Comparison of ENCODE assay signal across 13 mouse cellular contexts in the genomic region with DNA sequence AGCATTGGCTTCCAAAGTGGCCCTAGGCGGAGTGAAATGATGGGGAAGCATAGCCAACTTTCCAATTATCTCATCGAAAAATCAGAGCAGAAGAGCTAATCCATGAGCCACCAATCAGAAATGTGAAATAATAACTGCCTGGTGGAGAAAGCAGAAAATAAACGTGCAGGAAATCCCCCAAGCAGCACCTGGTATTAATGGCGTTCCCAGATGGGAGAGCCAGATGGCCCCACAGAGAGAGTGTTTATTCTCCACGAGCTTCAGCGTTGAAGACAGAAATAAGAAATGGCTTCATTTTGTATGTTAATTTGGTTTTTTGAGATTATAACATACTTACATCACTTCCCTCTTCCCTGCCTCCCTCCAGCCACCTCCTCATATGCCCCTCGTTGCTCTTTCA. TPM values are rescaled to one million over a fixed set of nuclear protein-coding genes. Genes with fewer than 3 reads are reported as not detected.
DNase-seq lines count a peak whose midpoint lies in the region; ATAC-seq lines count a peak whose summit lies in the region.
"Had no signal": no experiment of that assay in that cellular context is flagged by ENCODE, and none has a peak within 500 bp of the region (broad histone marks: within the 10 kb centered on the region; RNA-seq: fewer than 3 reads in every experiment).

No protein-coding gene starts in this region.

- H3K27ac ChIP-seq in embryonic facial prominence, embryonic 14.5 days (replicated peaks; ENCODE audit: low read depth, low read length): no peak overlapping the region
- no peak overlapping the region for H3K27ac ChIP-seq in embryonic facial prominence, embryonic 10.5 days (replicated peaks)
- H3K27ac ChIP-seq in neural tube, embryonic 15.5 days (replicated peaks): 0 out of 2 replicates have a peak overlapping the region, but pooled peaks have one; percentile 37
- H3K27ac ChIP-seq in midbrain, embryonic 15.5 days: no peak overlapping the region
- H3K27ac ChIP-seq: heart, embryonic 15.5 days; neural tube, embryonic 12.5 days had no signal

- no peaks in the 10 kb centered on the region for H3K4me1 ChIP-seq in embryonic facial prominence, embryonic 14.5 days (ENCODE audit: control insufficient read depth, insufficient read depth, low read length)
- no peaks in the 10 kb centered on the region for H3K4me1 ChIP-seq in embryonic facial prominence, embryonic 10.5 days
- H3K4me1 ChIP-seq in neural tube, embryonic 15.5 days: peaks cover 6% of the 10 kb centered on the region; the same call in 1 of the 2 replicates
- no peaks in the 10 kb centered on the region for H3K4me1 ChIP-seq in midbrain, embryonic 15.5 days
- H3K4me1 ChIP-seq: neural tube, embryonic 12.5 days had no signal

- no peak; the same call in 1 of the 2 replicates for ATAC-seq in embryonic facial prominence, embryonic 14.5 days (ENCODE audit: low read depth)
- ATAC-seq in neural tube, embryonic 15.5 days (ENCODE audit: low FRiP score): peak; percentile 47; the same call in 1 of the 2 replicates
- ATAC-seq in midbrain, embryonic 15.5 days (replicated peaks): no peak
- ATAC-seq: inflammation-experienced regulatory T-cells, adult 6 months had no signal

- no peak overlapping the region for H3K4me2 ChIP-seq in embryonic facial prominence, embryonic 14.5 days (ENCODE audit: low read depth, low read length)
- no peak overlapping the region for H3K4me2 ChIP-seq in neural tube, embryonic 15.5 days
- H3K4me2 ChIP-seq in midbrain, embryonic 15.5 days: no peak overlapping the region
- H3K4me2 ChIP-seq: heart, embryonic 15.5 days; neural tube, embryonic 12.5 days had no signal

- no peaks in the 10 kb centered on the region for H3K36me3 ChIP-seq in embryonic facial prominence, embryonic 14.5 days (ENCODE audit: control insufficient read depth, insufficient read depth, low read length)
- no peaks in the 10 kb centered on the region for H3K36me3 ChIP-seq in embryonic facial prominence, embryonic 10.5 days (replicated peaks)
- H3K36me3 ChIP-seq in neural tube, embryonic 15.5 days: no peaks in the 10 kb centered on the region
- no peaks in the 10 kb centered on the region for H3K36me3 ChIP-seq in midbrain, embryonic 15.5 days (replicated peaks)
- H3K36me3 ChIP-seq: heart, embryonic 15.5 days; neural tube, embryonic 12.5 days had no signal

- H3K9ac ChIP-seq in embryonic facial prominence, embryonic 14.5 days (ENCODE audit: low read depth, low read length): no peak overlapping the region
- H3K9ac ChIP-seq in neural tube, embryonic 15.5 days (replicated peaks): no peak overlapping the region
- no peak overlapping the region for H3K9ac ChIP-seq in midbrain, embryonic 15.5 days
- H3K9ac ChIP-seq: heart, embryonic 15.5 days; neural tube, embryonic 12.5 days had no signal

- peak; percentile 27 for DNase-seq in embryonic facial prominence, embryonic 14.5 days (ENCODE audit: low spot score)
- no peak for DNase-seq in embryonic facial prominence, embryonic 10.5 days (ENCODE audit: low spot score)
- DNase-seq in cerebellum, adult 11 months: peak; percentile 49
- peak; percentile 26 to 32 for DNase-seq in frontal cortex, postnatal 14 days (ENCODE audit: low spot score in 2 of 2)
- no peak for DNase-seq in spleen, postnatal 4 days (ENCODE audit: low spot score in 2 of 2)
- DNase-seq in adrenal gland, postnatal 4 days (ENCODE audit: low spot score in 2 of 2): no peak
- DNase-seq: thymus, postnatal 14 days had no signal

- H3K27me3 ChIP-seq in embryonic facial prominence, embryonic 14.5 days (replicated peaks; ENCODE audit: control insufficient read depth, insufficient read depth, low read length): no peaks in the 10 kb centered on the region
- no peaks in the 10 kb centered on the region for H3K27me3 ChIP-seq in embryonic facial prominence, embryonic 10.5 days (replicated peaks; ENCODE audit: low read depth, poor library complexity, severe bottlenecking)
- no peaks in the 10 kb centered on the region for H3K27me3 ChIP-seq in neural tube, embryonic 15.5 days (replicated peaks)
- H3K27me3 ChIP-seq in midbrain, embryonic 15.5 days (replicated peaks): no peaks in the 10 kb centered on the region
- H3K27me3 ChIP-seq: heart, embryonic 15.5 days; neural tube, embryonic 12.5 days had no signal

- H3K9me3 ChIP-seq in embryonic facial prominence, embryonic 14.5 days (ENCODE audit: control insufficient read depth, low read length): no peaks in the 10 kb centered on the region
- H3K9me3 ChIP-seq in embryonic facial prominence, embryonic 10.5 days: no peaks in the 10 kb centered on the region
- no peaks in the 10 kb centered on the region for H3K9me3 ChIP-seq in neural tube, embryonic 15.5 days (replicated peaks)
- H3K9me3 ChIP-seq in midbrain, embryonic 15.5 days: no peaks in the 10 kb centered on the region
- H3K9me3 ChIP-seq: heart, embryonic 15.5 days; neural tube, embryonic 12.5 days had no signal

- WGBS in embryonic facial prominence, embryonic 14.5 days: 50% methylated on average over 7 of the region's 7 CpGs
- WGBS in embryonic facial prominence, embryonic 10.5 days: 80% methylated on average over 7 of the region's 7 CpGs
- WGBS in neural tube, embryonic 15.5 days: 42% methylated on average over 7 of the region's 7 CpGs
- 70% methylated on average over 7 of the region's 7 CpGs for WGBS in midbrain, embryonic 15.5 days

- H3K4me3 ChIP-seq in embryonic facial prominence, embryonic 14.5 days (ENCODE audit: low read depth, low read length): no peak overlapping the region
- no peak overlapping the region for H3K4me3 ChIP-seq in embryonic facial prominence, embryonic 10.5 days
- no peak overlapping the region for H3K4me3 ChIP-seq in neural tube, embryonic 15.5 days (replicated peaks)
- no peak overlapping the region for H3K4me3 ChIP-seq in midbrain, embryonic 15.5 days
- H3K4me3 ChIP-seq: heart, embryonic 15.5 days; neural tube, embryonic 12.5 days had no signal

RNA-seq across cellular contexts. Expression of gene Tgm3, which starts 13.7 kb away (rescaled TPM):
- 0.49 and 0.84 TPM in 2 replicates for polyA plus RNA-seq in embryonic facial prominence, embryonic 14.5 days (2014; fragmentation: Nextera tagmentation; extraction: Ambion mirVana)
- not detected in 2 replicates for polyA plus RNA-seq in embryonic facial prominence, embryonic 10.5 days (2016; fragmentation: Nextera tagmentation; extraction: Ambion mirVana)
- 0.05 TPM in 1 of 2 replicates, not detected in the other for polyA plus RNA-seq in neural tube, embryonic 15.5 days (2015; fragmentation: Nextera tagmentation; extraction: Ambion mirVana)
- total RNA-seq in adrenal gland, postnatal 4 days (2021): under 1 TPM; 0.14 to 0.17 TPM
- polyA plus RNA-seq in midbrain, embryonic 15.5 days (2015; fragmentation: Nextera tagmentation; extraction: Ambion mirVana): 0.04 TPM in 1 of 2 replicates, not detected in the other
- polyA plus RNA-seq: heart, embryonic 15.5 days; inflammation-experienced regulatory T-cells, adult 6 months; liver, embryonic 16.5 days; neural tube, embryonic 12.5 days had no signal

Comparison
In these comparisons a context has a peak if more than half of its experiments do, and no peak if none do; other contexts are left out.
1. DNase-seq: peak in embryonic facial prominence, embryonic 14.5 days (single experiment), cerebellum, adult 11 months (single experiment) and frontal cortex, postnatal 14 days (2 of 2); none in embryonic facial prominence, embryonic 10.5 days (single experiment), spleen, postnatal 4 days (0 of 2) and adrenal gland, postnatal 4 days (0 of 2).